Mouse (Mus musculus): ENCODE results near the gene Stxbp1. TPM values are rescaled to one million over a fixed set of nuclear protein-coding genes. Genes with fewer than 3 reads are reported as not detected.

Gene Stxbp1
- polyA plus RNA-seq, 1 experiment from 2014 or later = 192 TPM

DNA sequence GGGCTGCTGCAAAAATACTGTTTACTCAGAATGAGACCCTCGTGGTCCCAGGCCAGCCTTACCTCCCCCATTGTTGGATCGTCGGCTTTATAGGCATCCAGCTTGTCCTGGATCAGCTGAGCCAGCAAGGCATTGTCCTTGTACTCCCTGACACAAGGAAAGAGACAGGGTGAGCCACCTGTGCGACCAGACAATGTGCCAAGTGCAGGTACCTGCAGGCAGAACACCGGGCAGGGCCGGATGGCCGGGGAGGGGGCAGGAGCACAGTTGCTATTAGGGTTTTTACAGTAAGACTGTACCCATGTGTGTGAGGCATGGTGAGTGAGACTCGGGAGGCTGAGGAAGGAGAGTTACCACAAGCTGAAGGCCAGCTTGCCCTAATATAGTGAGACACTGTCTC, 35.1 kb downstream of the Stxbp1 start:
- Histone ChIP-seq H3K27me3 (no peaks in the 10 kb centered on the region), H3K36me3 (peaks cover 83% of the 10 kb centered on the region), H3K4me3 (no peak overlapping the region), H3K27ac (replicated peaks) (no peak overlapping the region), H3K4me1 (replicated peaks) (peaks cover 3% of the 10 kb centered on the region), H3K9me3 (no peaks in the 10 kb centered on the region), H3K4me2 (no peak overlapping the region), H3K9ac (no peak overlapping the region)
- WGBS = 81% methylated on average over 8 of the region's 8 CpGs
- no peak for ATAC-seq (ENCODE audit: low read depth)

- Histone ChIP-seq H3K27ac (replicated peaks) (no peak overlapping the region), H3K4me3 (no peak overlapping the region), H3K9ac (no peak overlapping the region), H3K4me1 (replicated peaks) (no peaks in the 10 kb centered on the region), H3K4me2 (no peak overlapping the region), H3K27me3 (no peaks in the 10 kb centered on the region), H3K9me3 (no peaks in the 10 kb centered on the region), H3K36me3 (peaks cover 97% of the 10 kb centered on the region)
- ATAC-seq (ENCODE audit: low read depth) = no peak
- 93% methylated on average over 14 of the region's 14 CpGs for WGBS
Observed at GRCm38 (mm10) chr2:32808816-32809566, 38.1 kb downstream of the Stxbp1 start.

- WGBS = 63% methylated on average over 10 of the region's 10 CpGs
- no peak overlapping the region for H3K4me3 ChIP-seq
- no peak overlapping the region for H3K4me2 ChIP-seq
- no peak overlapping the region for H3K27ac ChIP-seq (replicated peaks)
- no peak overlapping the region for H3K9ac ChIP-seq
- H3K9me3 ChIP-seq = no peaks in the 10 kb centered on the region
- peaks cover 3% of the 10 kb centered on the region; the same call in 1 of the 2 replicates for H3K4me1 ChIP-seq (replicated peaks)
- no peak for ATAC-seq (ENCODE audit: low read depth)
- H3K27me3 ChIP-seq = no peaks in the 10 kb centered on the region
- peaks cover 99% of the 10 kb centered on the region for H3K36me3 ChIP-seq
Observed at GRCm38 (mm10) chr2:32798251-32798962, 48.6 kb downstream of the Stxbp1 start.

DNA sequence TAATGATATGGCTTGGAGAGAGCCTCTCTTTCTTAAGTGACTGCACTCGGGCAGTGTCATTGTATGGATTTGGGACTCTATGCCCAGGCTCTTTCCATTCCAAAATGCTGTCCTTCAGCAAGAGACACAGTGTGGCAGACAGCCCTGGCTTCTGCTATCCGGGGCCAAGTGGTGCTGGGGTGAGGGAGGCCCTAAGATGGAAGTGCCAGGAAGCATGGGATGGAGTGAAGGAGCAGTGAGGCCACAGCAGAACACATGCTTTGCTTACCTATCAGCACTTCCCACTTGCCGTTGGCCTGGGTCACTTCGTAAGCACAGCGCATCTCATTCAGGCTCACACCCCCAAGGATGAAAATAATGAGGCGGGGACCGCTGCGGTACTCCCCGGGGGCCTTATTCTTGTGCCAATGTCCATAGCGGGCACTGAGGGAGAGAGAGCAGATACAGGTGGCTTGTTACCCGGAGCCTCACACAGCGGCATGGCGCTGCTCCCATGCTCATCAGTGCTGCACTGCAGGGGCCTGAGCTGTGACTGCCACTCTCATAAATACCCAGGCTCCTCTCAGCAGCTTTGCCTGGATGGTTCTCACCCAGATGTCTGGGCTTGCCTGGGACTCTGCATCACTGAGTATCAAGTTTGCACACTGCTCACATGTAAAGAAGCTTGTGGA, 51.2 kb downstream of the Stxbp1 start:
- WGBS = 76% methylated on average over 13 of the region's 13 CpGs

DNA sequence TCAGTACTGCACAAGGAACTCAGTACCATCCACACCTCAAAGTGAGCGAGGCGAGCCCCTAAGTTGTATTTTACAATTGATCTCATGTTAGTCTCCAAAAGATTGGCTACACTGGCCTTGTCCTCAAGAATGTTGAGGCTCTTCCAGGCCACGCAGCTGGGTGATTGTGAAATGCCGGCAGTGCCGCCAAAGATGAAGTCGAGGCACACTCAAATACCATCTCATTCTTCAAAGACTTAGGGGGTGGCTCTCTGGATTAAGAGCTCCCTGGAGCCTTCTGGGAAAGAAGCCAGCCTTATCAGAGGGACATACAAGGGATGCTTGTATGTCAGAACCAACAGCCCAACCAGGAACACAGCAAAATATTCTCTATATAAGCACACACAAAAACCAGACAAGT, 55.7 kb downstream of the Stxbp1 start:
- WGBS = 86% methylated on average over 6 of the region's 6 CpGs
- H3K9me3 ChIP-seq = no peaks in the 10 kb centered on the region
- no peak overlapping the region for H3K9ac ChIP-seq
- H3K27me3 ChIP-seq = no peaks in the 10 kb centered on the region
- no peak for ATAC-seq (ENCODE audit: low read depth)
- H3K36me3 ChIP-seq = peaks cover 76% of the 10 kb centered on the region
- no peak overlapping the region for H3K4me3 ChIP-seq
- peaks cover under 1% of the 10 kb centered on the region; the same call in 1 of the 2 replicates for H3K4me1 ChIP-seq (replicated peaks)
- H3K4me2 ChIP-seq = no peak overlapping the region
- no peak overlapping the region for H3K27ac ChIP-seq (replicated peaks)

More for the DNA sequence above, 51.2 kb downstream of the Stxbp1 start:
- ATAC-seq (ENCODE audit: low read depth) = peak; percentile 52; the same call in 1 of the 2 replicates
- Histone ChIP-seq H3K9me3 (no peaks in the 10 kb centered on the region), H3K9ac (no peak overlapping the region), H3K36me3 (peaks cover 97% of the 10 kb centered on the region), H3K27me3 (no peaks in the 10 kb centered on the region), H3K4me1 (replicated peaks) (peaks cover 3% of the 10 kb centered on the region; the same call in 1 of the 2 replicates), H3K4me3 (no peak overlapping the region), H3K4me2 (no peak overlapping the region), H3K27ac (replicated peaks) (no peak overlapping the region)

DNA sequence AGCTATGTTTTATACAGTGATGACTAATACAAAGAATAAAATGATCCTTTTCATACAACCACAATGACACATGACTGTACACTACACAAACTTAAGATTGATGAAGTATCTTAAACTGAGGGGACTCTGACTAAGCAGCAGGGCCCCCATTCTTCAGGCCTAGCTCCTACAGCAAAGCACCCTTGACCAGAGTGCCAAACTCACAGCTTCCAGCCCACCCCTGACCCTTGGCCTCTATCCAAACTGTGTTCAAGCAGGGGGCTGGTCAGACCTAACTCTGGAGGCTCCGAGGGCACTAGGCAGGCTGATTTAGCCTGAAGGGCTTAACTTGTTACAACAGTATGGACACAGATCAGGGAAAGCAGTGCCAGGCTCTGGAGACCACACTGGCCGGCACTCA, 58.5 kb downstream of the Stxbp1 start:
- ATAC-seq (ENCODE audit: low read depth) = no peak
- 76% methylated on average over 2 of the region's 2 CpGs for whole genome bisulfite sequencing
- no peaks in the 10 kb centered on the region for H3K9me3 ChIP-seq
- no peak overlapping the region for H3K4me3 ChIP-seq
- H3K9ac ChIP-seq = no peak overlapping the region
- no peaks in the 10 kb centered on the region for H3K27me3 ChIP-seq
- 0 out of 2 replicates have a peak, but pooled peaks cover 5% of the 10 kb centered on the region for H3K4me1 ChIP-seq (replicated peaks)
- H3K36me3 ChIP-seq = peaks cover 48% of the 10 kb centered on the region
- H3K4me2 ChIP-seq = no peak overlapping the region
- H3K27ac ChIP-seq (replicated peaks) = no peak overlapping the region

DNA sequence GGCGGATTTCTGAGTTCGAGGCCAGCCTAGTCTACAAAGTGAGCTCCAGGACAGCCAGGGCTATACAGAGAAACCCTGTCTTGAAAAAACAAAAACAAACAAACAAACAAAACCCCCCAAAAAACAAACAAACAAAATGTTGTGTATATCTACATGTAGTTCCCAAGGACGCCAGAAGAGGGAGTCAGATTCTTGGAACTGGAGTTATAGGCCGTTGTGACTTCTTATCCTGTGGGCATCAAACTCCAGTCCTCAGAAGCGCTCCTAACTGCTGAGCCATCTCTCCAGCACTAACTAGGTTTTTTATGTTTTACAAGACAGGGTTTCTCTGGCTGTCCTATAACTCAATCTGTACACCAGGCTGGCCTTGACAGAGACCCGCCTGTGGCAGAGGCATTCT, 59.9 kb downstream of the Stxbp1 start:
- 59% methylated on average over 6 of the region's 6 CpGs for WGBS
- Histone ChIP-seq H3K9me3 (no peaks in the 10 kb centered on the region), H3K9ac (no peak overlapping the region), H3K27ac (replicated peaks) (no peak overlapping the region), H3K4me2 (no peak overlapping the region), H3K27me3 (no peaks in the 10 kb centered on the region), H3K36me3 (peaks cover 35% of the 10 kb centered on the region), H3K4me3 (no peak overlapping the region), H3K4me1 (replicated peaks) (0 out of 2 replicates have a peak, but pooled peaks cover 5% of the 10 kb centered on the region)
- ATAC-seq (ENCODE audit: low read depth) = no peak

GRCm38 (mm10) chr2:32784048-32784681, 62.9 kb downstream of the Stxbp1 start, which contains the start of gene Cfap157:
Gene Cfap157, minus strand, starts transcription at chr2:32784428.
- H3K36me3 ChIP-seq = peaks cover 8% of the 10 kb centered on the region; the same call in 1 of the 2 replicates
- H3K27ac ChIP-seq (replicated peaks) = no peak within 1 kb of the TSS
- H3K4me3 ChIP-seq = no peak within 1 kb of the TSS
- WGBS = 75% methylated on average over 4 of the region's 4 CpGs
- 0 out of 2 replicates have a peak, but pooled peaks cover 5% of the 10 kb centered on the region for H3K4me1 ChIP-seq (replicated peaks)
- H3K27me3 ChIP-seq = no peaks in the 10 kb centered on the region
- H3K9me3 ChIP-seq = no peaks in the 10 kb centered on the region
- no peak within 1 kb of the TSS for H3K4me2 ChIP-seq
- no peak within 1 kb of the TSS for H3K9ac ChIP-seq
- no peak for ATAC-seq (ENCODE audit: low read depth)

- 83% methylated on average over 6 of the region's 6 CpGs for WGBS
- no peaks in the 10 kb centered on the region for H3K36me3 ChIP-seq
- H3K27me3 ChIP-seq = no peaks in the 10 kb centered on the region
- H3K4me2 ChIP-seq = no peak overlapping the region
- H3K4me3 ChIP-seq = no peak overlapping the region
- no peaks in the 10 kb centered on the region for H3K9me3 ChIP-seq
- no peak overlapping the region for H3K9ac ChIP-seq
- no peak overlapping the region for H3K27ac ChIP-seq (replicated peaks)
- no peak for ATAC-seq (ENCODE audit: low read depth)
- peaks cover 7% of the 10 kb centered on the region; the same call in 1 of the 2 replicates for H3K4me1 ChIP-seq (replicated peaks)
Observed at GRCm38 (mm10) chr2:32781710-32782109, 65.3 kb downstream of the Stxbp1 start.

DNA sequence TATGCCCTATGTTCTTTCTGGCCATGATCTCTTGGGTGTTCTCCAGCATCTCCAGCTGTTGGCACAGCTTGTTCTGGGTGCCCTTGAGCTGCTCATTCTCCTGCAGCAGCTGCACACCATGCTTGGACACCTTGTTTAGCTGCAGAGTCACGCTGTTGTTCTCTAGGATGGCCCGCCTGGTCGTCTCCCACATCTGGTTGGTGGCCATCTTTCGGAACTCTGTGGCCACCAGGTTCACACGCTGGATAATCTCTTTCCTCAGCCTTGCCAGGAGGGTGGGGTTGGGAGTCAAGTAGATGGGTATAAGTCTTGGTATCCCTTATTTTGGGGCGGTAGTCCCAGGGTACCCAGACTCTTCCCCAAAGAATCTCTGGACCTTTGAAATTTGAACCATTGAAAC, 67.3 kb downstream of the Stxbp1 start:
- Histone ChIP-seq H3K9ac (no peak overlapping the region), H3K4me3 (no peak overlapping the region), H3K36me3 (no peaks in the 10 kb centered on the region), H3K4me2 (no peak overlapping the region), H3K9me3 (no peaks in the 10 kb centered on the region), H3K27ac (replicated peaks) (no peak overlapping the region), H3K27me3 (no peaks in the 10 kb centered on the region), H3K4me1 (replicated peaks) (peaks cover 22% of the 10 kb centered on the region)
- 92% methylated on average over 6 of the region's 6 CpGs for WGBS
- no peak for ATAC-seq (ENCODE audit: low read depth)

DNA sequence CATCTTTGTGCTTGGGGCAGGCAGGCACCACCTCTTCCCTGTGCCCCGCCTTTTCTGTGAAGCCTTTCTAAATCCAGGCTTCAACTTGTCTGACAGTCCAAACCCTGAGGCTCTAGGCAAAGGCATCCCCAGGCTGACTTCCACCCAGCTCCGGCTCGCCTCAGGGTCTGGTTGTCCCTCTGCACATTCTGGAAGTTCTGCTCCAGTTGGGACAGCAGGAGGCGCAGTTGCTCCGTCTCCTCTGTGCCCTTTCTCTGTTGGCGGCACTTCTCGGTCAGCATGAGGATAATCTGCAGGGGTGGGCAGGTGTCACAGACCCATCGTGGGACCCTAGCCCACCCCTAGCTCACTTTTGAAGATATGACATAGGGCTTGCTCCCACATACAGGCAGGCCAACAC, 67.9 kb downstream of the Stxbp1 start:
- H3K4me3 ChIP-seq = no peak overlapping the region
- H3K9me3 ChIP-seq = no peaks in the 10 kb centered on the region
- no peak overlapping the region for H3K4me2 ChIP-seq
- H3K27ac ChIP-seq (replicated peaks) = no peak overlapping the region
- peaks cover 20% of the 10 kb centered on the region for H3K4me1 ChIP-seq (replicated peaks)
- no peaks in the 10 kb centered on the region for H3K36me3 ChIP-seq
- H3K9ac ChIP-seq = no peak overlapping the region
- ATAC-seq (ENCODE audit: low read depth) = no peak
- no peaks in the 10 kb centered on the region for H3K27me3 ChIP-seq
- WGBS = 19% methylated on average over 8 of the region's 8 CpGs

Data from neural tube, embryonic 13.5 days (tissue).